Mouse (Mus musculus) kidney, postnatal 4 days (tissue): ENCODE measurements around the gene Gm7982.
"Not testable (repeated sequence)": the region's sequence is repeated elsewhere in the genome, so short reads cannot be mapped to it uniquely, and the experiment has no call there.

Source experiments
- DNase-seq, 2 experiments: peaks; one replicate each; pipeline ENCODE4 v3.0.0; 2021; ENCODE audit warnings: mixed read lengths in 2 of 2

The Gm7982 gene

GRCm38 (mm10) chr5:95741714-95742113 lies at the start of gene Gm7982:
Gm7982 (plus strand) TSS chr5:95742014.
- DNase-seq, result not testable (repeated sequence)

- not testable (repeated sequence) for DNase-seq
Observed at GRCm38 (mm10) chr5:95736073-95736472, 5.7 kb upstream of the Gm7982 start, which contains the start of gene Gm7978. Gm7978 (minus strand) TSS chr5:95736173.

- DNase-seq, result not testable (repeated sequence)
Observed at GRCm38 (mm10) chr5:95775690-95776089, 33.9 kb downstream of the Gm7982 start, which contains the start of gene E330014E10Rik. E330014E10Rik (plus strand) TSS chr5:95775990.
